Mouse (Mus musculus) spleen, adult 18-20 months (tissue): ENCODE results near the gene Rsl24d1.
"Not testable (repeated sequence)": the region's sequence is repeated elsewhere in the genome, so short reads cannot be mapped to it uniquely, and the experiment has no call there.

Experiments used
- DNase-seq, 2 experiments: peaks; one replicate each; pipeline ENCODE4 v3.0.0; 2022; ENCODE audit warnings: mixed read lengths in 2 of 2

Gene Rsl24d1

DNA sequence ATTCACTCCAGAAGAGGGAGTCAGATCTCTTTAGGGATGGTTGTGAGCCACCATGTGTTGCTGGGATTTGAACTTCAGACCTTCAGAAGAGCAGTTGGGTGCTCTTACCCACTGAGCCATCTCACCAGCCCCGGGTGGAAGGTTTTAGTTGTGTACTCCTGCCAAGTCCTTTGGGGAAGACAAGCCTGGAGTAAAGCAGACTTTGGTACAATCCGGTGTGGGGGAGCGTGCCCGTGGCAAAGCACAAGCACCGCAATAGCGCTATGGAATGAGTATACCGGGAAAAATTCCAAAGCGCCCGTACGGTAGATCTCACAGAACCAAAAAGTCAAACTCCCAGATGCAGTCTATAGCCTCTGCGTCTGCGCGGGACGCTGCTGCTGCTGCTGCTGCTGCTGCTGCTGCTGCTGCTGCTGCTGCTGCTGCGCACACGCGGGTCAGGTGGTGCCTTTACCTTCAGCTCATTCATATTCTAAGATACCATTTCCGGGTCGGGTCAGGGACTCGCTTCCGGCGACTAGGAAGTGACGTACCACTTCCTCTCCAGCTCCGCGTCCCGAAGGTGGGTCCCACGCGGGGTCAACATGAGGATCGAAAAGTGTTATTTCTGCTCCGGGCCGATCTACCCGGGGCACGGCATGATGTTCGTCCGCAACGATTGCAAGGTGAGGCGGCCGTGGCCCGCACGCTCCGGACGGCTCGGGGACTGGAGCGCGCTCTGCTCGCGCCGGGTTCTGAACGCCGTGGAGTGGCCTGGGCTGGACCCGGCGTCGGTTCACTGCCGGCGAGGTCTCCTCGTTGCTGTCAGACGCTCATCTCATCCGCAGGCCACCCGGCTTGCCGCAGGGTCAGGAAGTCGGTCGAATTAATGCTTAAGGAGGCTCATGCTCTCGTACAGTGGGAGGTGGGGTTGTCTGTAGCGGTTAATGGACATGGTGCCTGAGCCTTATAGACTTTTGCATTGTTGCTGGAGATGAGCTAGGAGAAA, at the start of gene Rsl24d1:
Gene Rsl24d1, plus strand, starts transcription at position 508 of the 988 bp plus-strand sequence.
- DNase-seq: peak; percentile 63 to 67

DNA sequence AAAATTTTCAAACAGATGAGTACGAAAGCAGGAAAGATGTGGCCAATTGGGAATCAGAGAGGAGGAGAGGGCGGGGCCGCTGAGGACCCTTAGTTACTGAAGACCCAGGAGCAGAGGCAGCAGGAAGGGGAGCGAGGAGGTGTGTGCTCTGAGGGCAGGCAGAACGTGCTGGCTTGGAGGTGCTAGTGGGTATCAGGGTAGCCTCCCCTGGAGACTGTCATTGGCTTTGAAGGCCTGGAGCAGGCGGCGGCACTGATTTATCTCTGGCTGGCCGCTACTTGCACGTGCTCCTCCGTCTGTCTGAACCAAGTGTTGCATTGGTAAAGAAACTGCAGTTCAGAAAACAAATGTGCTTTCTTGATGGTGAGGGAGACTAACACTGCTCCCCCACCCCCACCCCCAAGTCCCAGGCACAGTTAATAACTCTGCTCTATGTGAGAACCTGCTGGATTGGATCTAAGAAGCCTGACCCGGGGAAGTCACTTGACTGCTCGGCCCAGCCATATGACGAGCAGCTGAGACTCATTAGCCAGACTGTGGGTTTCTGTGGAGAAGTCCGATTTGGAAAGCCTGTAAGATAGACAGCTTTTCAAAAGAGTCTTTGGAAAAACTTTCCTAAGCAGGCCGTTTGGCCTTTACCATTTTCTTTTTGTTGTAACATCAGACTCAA, 49.5 kb upstream of the Rsl24d1 start:
- DNase-seq: no peak

DNA sequence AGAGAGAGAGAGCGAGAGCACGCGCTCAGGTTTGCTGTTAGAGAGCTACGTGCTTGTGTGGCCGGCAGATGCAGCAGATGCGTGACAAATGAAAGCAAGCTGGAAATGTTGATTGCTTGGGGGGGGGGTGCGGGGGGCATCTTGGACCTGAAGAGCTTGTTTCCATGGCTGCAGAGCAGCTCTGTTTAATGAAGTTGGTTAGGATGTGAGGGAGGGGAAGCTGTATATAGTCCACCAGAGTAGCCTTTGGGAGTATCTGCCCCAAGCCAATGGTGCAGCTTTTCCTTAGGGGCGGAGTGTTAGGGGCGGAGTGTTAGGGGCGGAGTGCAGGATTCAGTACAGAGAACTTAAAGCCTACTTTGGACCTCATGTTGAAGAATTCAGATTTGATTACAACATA, 46.1 kb upstream of the Rsl24d1 start:
- DNase-seq: no peak

DNA sequence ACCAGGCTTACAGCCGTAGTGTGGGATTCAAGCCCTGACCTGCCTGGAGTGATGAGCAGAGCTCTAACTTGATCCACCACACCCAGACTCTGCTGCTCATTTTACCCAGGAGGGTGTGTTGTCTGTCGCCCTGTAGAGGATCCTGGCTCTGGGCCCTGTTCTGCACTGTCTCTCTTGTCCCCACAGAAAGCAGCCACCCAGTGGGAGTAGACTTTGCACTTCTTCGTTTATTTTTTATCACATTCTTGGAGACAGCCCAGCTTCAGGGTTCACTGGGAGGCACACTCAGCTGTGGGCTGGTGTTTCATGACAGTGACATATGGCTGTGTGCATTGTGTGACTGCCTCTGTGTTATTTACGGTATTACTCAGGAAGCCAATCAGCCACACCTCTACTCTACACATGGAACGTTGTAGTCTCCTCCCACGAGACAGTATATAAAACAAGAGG, 45.0 kb upstream of the Rsl24d1 start:
- no peak for DNase-seq

DNA sequence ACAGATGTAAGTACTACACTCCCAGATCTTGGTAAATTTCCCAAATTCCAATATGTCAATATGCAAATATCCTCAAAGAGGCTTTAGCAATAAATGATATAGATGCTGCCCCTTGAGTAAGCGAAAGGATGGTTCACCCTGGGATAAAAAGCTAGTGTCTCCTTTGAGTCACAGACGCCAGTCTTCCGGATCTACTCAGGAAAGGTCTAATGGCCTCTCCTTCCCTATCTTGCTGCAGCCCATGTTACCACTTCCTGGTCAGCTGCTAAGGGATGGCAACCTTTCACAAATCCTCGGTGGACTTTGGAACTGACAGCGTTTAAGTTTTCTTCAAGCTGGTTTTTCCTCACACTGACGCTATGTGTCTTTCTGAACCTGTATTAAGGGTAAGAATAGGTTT, 44.5 kb upstream of the Rsl24d1 start:
- DNase-seq: no peak

DNA sequence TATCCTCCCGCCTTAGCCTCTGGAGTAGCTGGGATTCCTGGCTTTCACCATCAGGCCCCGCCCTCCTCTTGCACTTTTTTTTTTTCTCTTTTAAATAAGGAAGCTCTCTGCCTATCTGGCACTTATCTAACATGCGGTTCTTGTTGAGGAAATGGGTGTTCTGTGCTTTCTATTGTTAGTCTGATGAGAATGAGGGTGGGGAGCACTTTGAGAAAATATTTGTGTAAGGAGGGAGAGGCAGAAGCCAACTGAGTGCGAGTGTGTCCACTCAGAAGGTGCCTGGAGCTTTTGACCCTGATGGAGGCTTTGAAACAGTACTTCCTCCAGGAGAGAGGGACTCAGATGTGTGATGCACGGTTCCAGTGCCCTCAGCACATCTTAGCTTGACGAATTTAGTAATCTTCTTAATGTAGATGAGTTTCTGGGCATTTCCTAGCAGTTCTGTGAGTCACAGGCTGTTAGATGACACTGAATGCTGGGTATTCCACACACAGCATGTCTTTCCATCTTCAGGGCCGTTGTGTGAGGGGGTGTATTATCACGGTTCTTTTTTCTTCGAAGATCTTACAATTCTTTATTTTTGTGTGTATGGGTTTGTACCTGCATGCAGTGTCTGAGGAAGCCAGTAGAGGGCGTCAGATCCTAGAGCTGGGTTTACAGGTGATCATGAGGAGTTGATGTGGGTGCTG, 42.1 kb upstream of the Rsl24d1 start:
- DNase-seq: no peak

DNA sequence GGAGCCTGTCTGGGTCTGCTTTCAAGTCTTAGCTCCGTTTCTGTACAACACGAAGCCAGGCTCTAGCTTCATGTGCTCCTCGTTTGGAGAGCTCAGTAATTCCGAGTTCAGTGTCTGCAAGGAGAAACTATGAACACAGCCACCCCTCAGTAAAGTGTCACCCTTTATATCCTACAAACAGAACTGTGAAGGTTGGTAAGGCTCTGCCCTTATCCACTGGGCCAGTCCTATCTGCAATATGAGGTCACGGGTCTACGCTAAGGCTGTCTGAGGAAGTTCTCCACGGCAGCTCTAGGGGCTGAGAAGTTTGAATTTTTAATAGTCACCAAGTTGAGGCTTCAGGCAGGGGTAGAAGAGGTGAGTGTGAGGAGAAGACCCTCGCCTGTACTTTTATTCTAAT, 40.8 kb upstream of the Rsl24d1 start:
- no peak for DNase-seq

DNA sequence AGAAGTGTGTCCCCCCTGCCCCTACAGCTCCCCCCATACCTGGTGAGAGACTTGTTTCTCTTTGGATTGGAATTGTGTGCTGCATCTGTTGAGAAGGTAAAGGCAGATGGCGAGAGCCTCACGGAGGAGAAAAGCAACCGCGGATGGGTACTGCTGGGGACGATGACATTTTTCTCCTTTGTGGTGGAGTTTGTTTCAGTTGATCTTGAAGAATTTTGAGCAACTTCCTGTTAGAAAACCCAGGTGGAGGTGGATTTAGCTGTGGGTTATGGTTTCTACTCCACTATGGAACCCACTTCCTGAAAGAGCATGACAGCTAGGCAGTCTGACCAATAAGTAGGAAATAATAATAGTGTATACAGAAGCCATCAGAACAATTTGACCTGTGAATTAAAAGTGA, 40.1 kb upstream of the Rsl24d1 start:
- no peak for DNase-seq

DNA sequence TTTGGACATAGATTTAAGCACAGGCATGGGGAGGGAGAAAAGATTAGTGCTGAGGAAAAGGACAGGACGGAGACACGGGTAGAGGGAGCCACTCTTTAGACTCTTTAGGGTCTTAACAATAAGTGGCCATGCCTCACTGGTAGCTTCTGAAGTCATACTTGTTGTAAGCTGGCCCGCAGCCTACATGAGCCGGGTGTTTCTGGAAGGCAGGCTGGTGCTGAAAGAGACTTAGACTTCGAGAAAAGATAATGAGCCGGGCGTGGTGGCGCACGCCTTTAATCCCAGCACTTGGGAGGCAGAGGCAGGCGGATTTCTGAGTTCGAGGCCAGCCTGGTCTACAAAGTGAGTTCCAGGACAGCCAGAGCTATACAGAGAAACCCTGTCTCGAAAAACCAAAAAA, 33.9 kb upstream of the Rsl24d1 start:
- not testable (repeated sequence) for DNase-seq

DNA sequence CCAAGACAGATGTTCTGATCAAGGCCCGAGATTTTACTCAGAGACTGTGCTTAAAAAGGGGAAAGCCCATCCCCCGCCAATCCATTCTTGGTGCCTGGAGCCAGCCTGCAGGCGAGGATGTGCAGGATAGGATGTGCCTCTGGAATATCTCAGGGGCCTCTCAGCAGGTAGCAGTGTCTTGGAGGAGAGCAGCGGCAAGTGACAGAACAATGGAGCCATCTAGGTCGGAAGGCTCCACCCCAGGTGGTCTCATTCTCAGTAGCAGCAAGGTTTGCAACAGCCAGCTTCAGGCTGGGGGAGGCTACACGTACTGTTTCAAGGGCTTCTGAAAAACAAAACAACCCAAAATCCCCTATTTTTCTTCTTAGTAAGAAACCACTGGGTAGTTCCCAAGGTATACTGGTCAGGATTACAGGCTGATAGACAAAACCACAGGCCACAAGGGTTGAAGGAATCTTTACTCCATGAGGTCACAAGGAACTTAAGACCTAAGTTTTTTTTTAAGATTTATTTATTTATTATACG, 33.4 kb upstream of the Rsl24d1 start:
- DNase-seq: no peak

DNA sequence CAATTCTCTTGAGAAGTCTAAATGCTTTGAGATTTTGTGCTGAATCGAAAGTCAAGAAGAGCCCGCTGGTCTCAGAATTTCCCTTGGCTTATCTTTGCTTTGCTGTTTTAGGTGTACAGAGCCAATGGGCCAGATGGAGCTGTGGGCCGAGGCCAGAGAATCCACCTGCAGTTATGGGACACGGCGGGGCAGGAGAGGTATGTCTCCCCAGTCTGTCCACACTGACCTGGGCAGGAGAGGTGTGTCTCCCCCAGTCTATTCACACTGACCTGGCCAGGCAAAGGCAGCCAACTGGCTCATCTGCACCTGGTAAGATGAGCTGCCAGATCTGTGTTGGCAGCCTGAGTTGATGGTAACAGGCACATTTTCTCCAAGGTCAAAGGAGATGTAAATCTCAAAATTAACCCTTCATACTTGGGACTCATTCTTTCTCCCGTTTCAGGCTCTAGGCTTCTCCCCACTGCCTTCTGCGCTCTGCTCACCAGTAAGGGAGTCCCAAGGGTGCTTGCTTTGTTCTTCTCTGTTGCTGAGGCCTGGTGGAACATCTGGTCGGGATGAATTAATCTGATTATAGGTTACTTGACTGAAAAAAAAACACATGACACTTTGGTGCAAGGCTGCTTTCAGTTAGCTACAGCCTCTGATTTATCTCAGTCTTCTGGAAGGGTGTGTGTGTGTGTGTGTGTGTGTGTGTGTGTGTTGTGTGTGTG, 30.8 kb upstream of the Rsl24d1 start:
- DNase-seq: no peak

DNA sequence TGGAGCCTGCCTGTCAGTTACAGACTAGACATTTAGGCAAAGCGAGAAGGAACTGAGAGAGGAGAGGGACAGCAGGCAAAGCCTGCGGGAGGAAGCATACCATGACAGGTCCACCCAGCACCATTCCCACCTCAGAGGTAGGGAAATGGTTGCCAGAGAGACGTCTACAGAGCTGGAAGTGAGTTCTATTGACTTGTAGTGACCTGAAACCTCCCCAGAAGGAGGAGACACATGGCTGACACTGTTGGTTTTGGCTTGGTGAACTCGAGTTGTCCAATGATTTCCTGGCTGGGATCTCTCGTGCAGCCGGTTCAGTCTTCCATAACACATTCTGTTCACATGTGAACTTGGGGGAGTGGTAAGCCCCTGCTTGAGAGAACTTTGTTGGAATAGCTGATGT, 29.3 kb upstream of the Rsl24d1 start:
- no peak for DNase-seq

DNA sequence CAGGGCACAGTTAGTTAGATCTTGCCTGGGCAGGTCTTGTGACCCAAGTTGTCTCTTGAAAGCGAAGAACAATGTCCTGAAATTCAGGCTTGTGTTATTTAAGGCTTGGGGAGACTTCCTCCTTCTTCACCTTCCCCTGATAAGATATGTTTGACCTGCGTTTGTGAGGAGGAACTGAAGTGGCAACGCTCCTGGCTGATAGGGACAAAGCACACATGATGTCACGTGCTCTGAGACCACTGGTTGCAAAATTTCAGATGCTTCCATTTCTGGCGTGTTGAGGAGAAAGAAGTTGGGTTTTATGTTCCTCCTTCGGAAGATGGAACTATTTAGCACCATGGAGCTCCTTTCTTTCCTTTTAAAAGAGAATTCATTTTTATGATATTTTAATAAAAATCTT, 27.4 kb upstream of the Rsl24d1 start:
- no peak for DNase-seq

DNA sequence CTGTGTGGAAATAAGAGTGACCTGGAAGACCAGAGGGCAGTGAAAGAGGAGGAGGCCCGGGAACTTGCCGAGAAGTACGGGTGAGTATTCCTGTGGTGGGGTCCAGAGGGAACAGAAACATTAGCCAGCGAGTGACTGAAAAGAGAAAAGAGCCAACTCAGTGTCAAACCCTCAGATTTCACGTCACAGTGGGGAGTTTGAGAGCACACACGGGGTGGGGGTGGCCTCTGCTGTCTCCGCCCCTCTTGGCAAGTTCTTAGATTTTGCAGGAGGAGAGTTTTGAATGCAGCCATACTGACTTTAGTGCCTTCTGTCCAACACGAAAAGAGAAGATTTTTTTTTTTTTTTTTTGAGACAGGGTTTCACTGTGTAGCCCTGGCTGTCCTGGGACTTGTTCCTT, 26.1 kb upstream of the Rsl24d1 start:
- DNase-seq: no peak

DNA sequence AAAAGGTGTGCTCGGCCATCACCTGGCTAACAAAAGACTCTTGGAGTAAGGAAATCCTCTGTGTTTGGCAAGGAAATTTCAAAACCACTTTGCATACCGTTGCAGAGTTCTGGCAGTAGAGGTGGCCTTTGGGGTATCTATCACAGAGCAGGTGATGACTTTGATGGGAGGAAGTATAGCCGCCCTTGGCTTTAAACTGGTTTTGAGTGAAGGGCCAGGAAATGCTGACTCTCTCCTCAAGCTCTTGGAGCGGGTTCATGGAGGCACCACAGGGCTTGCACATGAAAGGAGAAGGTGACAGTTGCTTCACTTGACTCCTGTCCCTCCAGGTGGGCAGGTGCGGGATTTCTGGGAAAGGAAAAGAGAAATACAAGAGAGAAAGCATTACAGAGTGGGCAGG, 25.6 kb upstream of the Rsl24d1 start:
- DNase-seq: no peak

DNA sequence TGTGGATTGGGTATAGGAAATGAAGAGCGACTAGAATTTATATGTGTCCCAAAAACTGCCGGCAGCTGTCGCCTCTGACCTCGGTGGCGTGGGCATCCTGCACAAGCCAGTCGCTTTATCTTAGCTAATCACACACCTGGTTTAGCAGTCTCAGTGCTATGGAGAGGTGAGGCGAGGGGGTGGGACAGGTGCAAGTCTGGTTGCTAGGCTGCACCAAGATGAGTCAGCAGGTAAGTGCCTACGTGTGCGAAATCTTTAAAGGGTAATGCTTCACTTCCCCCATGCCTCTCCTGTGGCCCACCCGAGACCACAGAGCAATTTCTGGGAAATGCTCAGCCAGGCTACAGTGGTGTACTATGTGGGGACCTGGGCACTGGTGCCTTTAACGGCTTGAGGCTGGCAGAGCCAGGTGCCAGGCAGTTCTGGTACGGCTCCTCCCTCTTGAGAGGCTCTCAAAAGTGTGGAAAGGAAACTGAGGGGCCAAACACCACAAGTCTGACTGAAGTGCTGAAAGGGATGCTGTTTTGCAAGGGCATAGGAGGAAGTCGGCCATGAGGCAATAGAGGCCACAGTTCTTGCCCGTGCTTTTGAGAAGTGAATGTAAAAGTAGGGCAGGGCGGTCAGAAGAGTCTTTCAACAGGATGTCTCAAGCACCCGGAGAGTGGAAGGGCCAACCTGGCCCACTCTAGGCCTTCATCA, 23.9 kb upstream of the Rsl24d1 start:
- DNase-seq: peak; percentile 14 to 18

DNA sequence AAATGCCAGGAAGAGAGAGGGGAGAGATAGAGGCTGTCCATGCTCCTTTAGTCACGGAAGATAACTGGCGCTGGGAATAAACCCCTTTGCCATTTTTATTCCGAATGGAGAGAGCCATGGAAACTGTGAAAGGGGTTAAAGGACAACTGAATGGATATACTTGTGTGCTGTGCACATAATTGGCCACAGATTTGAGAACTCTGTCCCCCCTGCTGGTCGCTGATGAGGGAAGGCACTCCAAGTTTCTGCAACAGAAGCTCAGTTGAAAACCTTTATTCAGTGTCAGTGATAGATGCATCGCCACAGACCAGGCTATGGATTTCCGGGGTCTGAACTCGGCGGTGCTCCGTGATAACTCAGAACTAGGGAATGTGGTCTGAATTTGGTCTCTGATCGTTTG, 23.1 kb upstream of the Rsl24d1 start:
- no peak for DNase-seq

DNA sequence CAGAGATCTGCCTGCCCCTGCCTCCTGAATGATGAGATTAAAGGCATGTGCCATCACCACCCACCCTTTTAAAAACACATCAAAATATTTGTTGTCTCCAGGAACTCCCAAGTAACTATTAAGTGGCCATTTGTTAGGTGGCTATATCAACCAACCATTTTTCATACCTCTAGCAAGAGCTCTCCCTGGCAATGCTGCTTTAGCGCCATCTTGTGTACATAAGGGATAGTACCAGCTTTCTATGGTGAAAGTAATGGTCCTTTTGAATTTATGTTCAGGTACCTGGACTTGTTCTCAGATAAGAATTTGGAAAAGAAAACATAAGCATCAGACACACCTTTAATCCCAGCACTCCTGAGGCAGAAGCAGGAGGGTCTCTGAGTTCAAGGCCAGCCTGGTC, 21.5 kb upstream of the Rsl24d1 start:
- no peak for DNase-seq

DNA sequence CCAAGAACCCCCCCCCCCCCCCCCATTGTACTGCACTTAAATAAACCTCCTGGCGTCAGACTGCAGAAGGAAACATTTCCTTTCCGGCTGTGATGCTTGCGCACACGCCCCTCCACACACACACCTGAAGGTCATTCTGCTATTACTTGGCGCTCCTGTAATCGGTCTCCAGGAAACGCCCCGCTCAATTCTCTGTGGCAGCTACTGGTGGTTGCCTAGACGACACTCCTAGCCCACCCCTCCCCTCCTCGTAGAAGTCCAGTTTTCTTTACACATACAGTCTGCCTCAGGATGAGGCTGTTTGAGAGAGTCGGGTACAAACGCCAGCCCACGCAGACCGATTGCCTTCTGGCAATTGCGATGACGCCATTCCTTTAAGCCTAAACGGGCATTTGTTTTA, 18.6 kb upstream of the Rsl24d1 start:
- no peak for DNase-seq

DNA sequence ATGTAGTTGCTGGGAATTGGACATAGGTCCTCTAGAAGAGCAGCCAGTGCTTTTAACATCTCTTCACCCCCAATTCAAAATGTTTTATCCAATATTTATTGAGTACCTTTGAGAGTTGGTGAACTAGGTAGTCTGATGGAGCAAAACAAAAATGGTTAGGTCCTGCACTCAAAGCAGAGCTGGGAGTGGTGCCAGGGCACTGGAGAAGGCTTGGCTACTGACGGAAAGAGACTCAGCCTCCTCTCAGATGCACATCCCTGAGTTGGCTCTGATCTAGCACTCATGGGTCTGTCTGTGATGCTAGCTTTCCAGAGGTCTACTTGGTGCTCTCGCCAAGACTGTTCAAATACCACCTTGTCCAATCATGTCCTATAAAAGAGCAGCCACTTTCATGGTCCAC, 15.3 kb upstream of the Rsl24d1 start:
- DNase-seq: no peak

DNA sequence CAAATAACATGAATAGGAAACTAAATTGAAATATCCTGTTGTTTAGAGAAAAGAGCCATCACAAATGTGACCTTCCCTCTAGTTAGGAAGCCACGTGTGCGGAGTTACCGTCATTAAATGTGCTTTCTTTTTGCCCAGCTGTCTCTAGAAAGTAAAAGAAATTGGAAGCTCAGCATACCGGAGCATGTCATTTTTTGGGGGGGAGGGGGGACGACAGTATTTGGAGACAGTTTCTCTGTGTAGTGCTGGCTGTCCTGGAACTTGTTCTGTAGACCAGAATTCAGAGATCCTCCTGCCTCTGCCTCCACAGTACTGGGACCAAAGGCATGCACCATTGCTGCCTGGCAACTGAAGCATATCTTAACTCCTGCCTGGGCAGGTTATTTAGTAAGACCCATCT, 11.7 kb upstream of the Rsl24d1 start, which contains the start of gene Khdc3:
Gene Khdc3, plus strand, starts transcription at position 301 of the 400 bp plus-strand sequence.
- DNase-seq: no peak

DNA sequence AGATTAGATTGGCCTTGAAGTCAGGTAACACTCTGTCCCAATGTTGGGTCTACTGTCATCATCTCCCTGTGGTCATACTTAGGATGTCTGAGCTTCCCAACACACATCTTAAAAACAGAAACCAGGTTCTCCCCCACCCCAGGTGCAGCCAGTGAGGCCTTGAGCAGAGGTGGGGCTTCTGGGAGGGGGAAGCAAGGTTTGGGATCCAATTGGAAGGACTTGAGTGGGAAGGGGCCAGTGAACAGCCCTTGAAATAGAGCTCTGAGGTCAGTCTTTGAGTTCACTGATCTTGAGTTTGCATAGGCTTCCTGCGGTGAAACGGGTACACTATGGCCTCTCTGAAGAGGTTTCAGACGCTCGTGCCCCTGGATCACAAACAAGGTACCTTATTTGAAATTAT, 11.0 kb upstream of the Rsl24d1 start, which contains the start of gene Gm20509:
Gene Gm20509, plus strand, starts transcription at position 290 of the 400 bp plus-strand sequence.
- DNase-seq: no peak
